Mouse (Mus musculus) T-cell, adult 66 days (primary cell): ENCODE results near the gene Zmym3. TPM values are rescaled to one million over a fixed set of nuclear protein-coding genes. Genes with fewer than 3 reads are reported as not detected.

Experiments
- total RNA-seq, 2 experiments: library from RNA; stranded (reverse); gene quantifications; 3 replicates in 1 of 2; 4 replicates in 1 of 2; pipeline ENCODE4 v1.2.4; 2023

Zmym3 gene
- total RNA-seq, result 10 to 100 TPM; 21.3 to 22.8 TPM

DNA sequence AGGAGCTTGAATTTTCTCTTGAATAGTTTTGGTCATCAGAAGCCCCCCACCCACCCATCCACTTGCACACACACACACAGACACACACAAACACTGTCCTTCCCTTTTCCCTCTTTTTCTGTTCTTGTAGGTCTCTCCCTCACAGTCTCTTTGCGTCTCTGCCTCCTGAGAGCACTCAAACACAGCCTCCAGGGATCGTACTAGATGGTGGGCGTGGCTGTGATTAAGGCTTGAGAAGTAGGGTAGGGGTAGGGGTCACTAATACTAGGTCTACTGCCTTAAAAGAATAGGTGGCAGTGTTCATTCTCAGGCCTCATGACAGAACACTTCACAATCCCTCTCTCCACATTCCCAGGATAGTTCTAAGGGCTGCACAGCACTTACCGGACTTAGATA is at the start of gene Zmym3:
Gene Zmym3 (minus strand): TSS at position 150 of the 396 bp plus-strand sequence.

GRCm38 (mm10) chrX:101448886-101449475 is 28.3 kb upstream of the Zmym3 start, which contains the start of gene Itgb1bp2:
TSS of gene Itgb1bp2 (plus strand) at chrX:101449088.

GRCm38 (mm10) chrX:101429142-101429949 is 8.7 kb upstream of the Zmym3 start, which contains the start of gene Nono:
TSS of gene Nono (plus strand) at chrX:101429318.

GRCm38 (mm10) chrX:101376190-101376968 is 44.3 kb downstream of the Zmym3 start, which contains the start of gene Gjb1:
TSS of gene Gjb1 (plus strand) at chrX:101376378.

Other genes with a start within 250 kb of the Zmym3 start
- gene Snx12, start 198.3 kb downstream of the Zmym3 start, total RNA-seq, result 10 to 100 TPM; 40.6 to 54.6 TPM
- 10 to 100 TPM; 39.6 to 44.0 TPM for gene Foxo4, start 166.3 kb downstream of the Zmym3 start, total RNA-seq
- gene Gm614, start 156.9 kb downstream of the Zmym3 start, total RNA-seq, result 10 to 100 TPM; 39.0 to 56.2 TPM
- gene Il2rg, start 152.6 kb downstream of the Zmym3 start, total RNA-seq, result 100 to 1,000 TPM; 640 to 661 TPM
- gene Gm20489, start 151.8 kb downstream of the Zmym3 start, total RNA-seq, result not detected
- gene Med12, start 146.8 kb downstream of the Zmym3 start, total RNA-seq, result 100 to 1,000 TPM; 149 to 165 TPM
- 1 to 10 TPM; 1.6 to 2.7 TPM for gene Nlgn3, start 121.7 kb downstream of the Zmym3 start, total RNA-seq
- not detected for gene Gjb1, start 44.5 kb downstream of the Zmym3 start, total RNA-seq
- 100 to 1,000 TPM; 229 to 275 TPM for gene Nono, start 8.5 kb upstream of the Zmym3 start, total RNA-seq
- gene Itgb1bp2, start 28.2 kb upstream of the Zmym3 start, total RNA-seq, result 1 to 10 TPM; 3.1 to 4.6 TPM
- 10 to 100 TPM; 43.7 to 50.9 TPM for gene Taf1, start 111.9 kb upstream of the Zmym3 start, total RNA-seq
- gene Ogt, start 219.2 kb upstream of the Zmym3 start, total RNA-seq, result 100 to 1,000 TPM; 267 to 295 TPM